Mouse (Mus musculus): Measurements from ENCODE around the gene Fam111a. TPM values are rescaled to one million over a fixed set of nuclear protein-coding genes. Genes with fewer than 3 reads are reported as not detected.

Gene Fam111a
- total RNA-seq, 2 experiments from 2014 or later: 3.9 to 5.5 TPM

GRCm38 (mm10) chr19:12550005-12550942 lies 4.7 kb downstream of the Fam111a start:
- intact Hi-C loops (cut with DNase I; ENCODE audit: low total_unique reads): no loop called here
- no peak for DNase-seq

GRCm38 (mm10) chr19:12556293-12556692 lies 10.8 kb downstream of the Fam111a start:
- no peak for DNase-seq
- intact Hi-C loops (cut with DNase I; ENCODE audit: low total_unique reads): no loop called here

- intact Hi-C loops (cut with DNase I; ENCODE audit: low total_unique reads): no loop called here
- DNase-seq: no peak
Measured at GRCm38 (mm10) chr19:12558219-12558618, 12.7 kb downstream of the Fam111a start.

- intact Hi-C loops (cut with DNase I; ENCODE audit: low total_unique reads): no loop called here
- no peak for DNase-seq
Measured at GRCm38 (mm10) chr19:12564197-12564596, 18.7 kb downstream of the Fam111a start.

GRCm38 (mm10) chr19:12567011-12567410 lies 21.5 kb downstream of the Fam111a start:
- no peak for DNase-seq
- intact Hi-C loops (cut with DNase I; ENCODE audit: low total_unique reads): no loop called here

GRCm38 (mm10) chr19:12570866-12571265 lies 25.3 kb downstream of the Fam111a start:
- DNase-seq: no peak
- intact Hi-C loops (cut with DNase I; ENCODE audit: low total_unique reads): no loop called here

- intact Hi-C loops (cut with DNase I; ENCODE audit: low total_unique reads): no loop called here
- no peak for DNase-seq
Measured at GRCm38 (mm10) chr19:12571687-12572086, 26.1 kb downstream of the Fam111a start.

GRCm38 (mm10) chr19:12572614-12573265 lies 27.2 kb downstream of the Fam111a start:
- intact Hi-C loops (cut with DNase I; ENCODE audit: low total_unique reads): no loop called here
- no peak for DNase-seq

GRCm38 (mm10) chr19:12573266-12574011 lies 27.9 kb downstream of the Fam111a start:
- intact Hi-C loops (cut with DNase I; ENCODE audit: low total_unique reads): no loop called here
- DNase-seq: peak; percentile 91

- intact Hi-C loops (cut with DNase I; ENCODE audit: low total_unique reads): no loop called here
- DNase-seq: peak; percentile 15
Measured at GRCm38 (mm10) chr19:12574012-12574407, 28.5 kb downstream of the Fam111a start.

- intact Hi-C loops (cut with DNase I; ENCODE audit: low total_unique reads): no loop called here
- DNase-seq: peak; percentile 45
Measured at GRCm38 (mm10) chr19:12575107-12575506, 29.6 kb downstream of the Fam111a start.

- intact Hi-C loops (cut with DNase I; ENCODE audit: low total_unique reads): no loop called here
- DNase-seq: no peak
Measured at GRCm38 (mm10) chr19:12575514-12575913, 30.0 kb downstream of the Fam111a start.

- intact Hi-C loops (cut with DNase I; ENCODE audit: low total_unique reads): no loop called here
- DNase-seq: no peak
Measured at GRCm38 (mm10) chr19:12576639-12577038, 31.1 kb downstream of the Fam111a start.

GRCm38 (mm10) chr19:12585310-12585709 lies 39.8 kb downstream of the Fam111a start:
- intact Hi-C loops (cut with DNase I; ENCODE audit: low total_unique reads): no loop called here
- DNase-seq: no peak

- DNase-seq: peak; percentile 46
- intact Hi-C loops (cut with DNase I; ENCODE audit: low total_unique reads): loop anchor here (10.0 kb wide), 2 partner anchors 47 to 213 kb away; partner anchors contain the start of gene Fam111a
Measured at GRCm38 (mm10) chr19:12591908-12592307, 46.4 kb downstream of the Fam111a start.

GRCm38 (mm10) chr19:12595135-12595529 lies 49.6 kb downstream of the Fam111a start:
- no peak for DNase-seq
- intact Hi-C loops (cut with DNase I; ENCODE audit: low total_unique reads): loop anchor here (5.0 to 10.0 kb wide), 3 partner anchors 50 to 210 kb away; partner anchors contain the start of gene Fam111a

GRCm38 (mm10) chr19:12595530-12596289 lies 50.2 kb downstream of the Fam111a start:
- peak; percentile 59 for DNase-seq
- intact Hi-C loops (cut with DNase I; ENCODE audit: low total_unique reads): loop anchor here (5.0 to 10.0 kb wide), 3 partner anchors 51 to 209 kb away; partner anchors contain the start of gene Fam111a

GRCm38 (mm10) chr19:12596290-12597072 lies 50.9 kb downstream of the Fam111a start:
- intact Hi-C loops (cut with DNase I; ENCODE audit: low total_unique reads): loop anchor here (5.0 to 10.0 kb wide), 3 partner anchors 52 to 208 kb away; partner anchors contain the start of gene Fam111a
- no peak for DNase-seq
